Mouse (Mus musculus) heart, embryonic 16.5 days (tissue): Measurements from ENCODE around the gene Lgr6. TPM values are rescaled to one million over a fixed set of nuclear protein-coding genes. Genes with fewer than 3 reads are reported as not detected.

Experiments used
- ATAC-seq: fragments of 200-750 bp; cut with Nextera tagmentation; replicated peaks from 2 replicates; pipeline ENCODE4 v1.8.0; 2017; ENCODE audit warnings: moderate number of reproducible peaks; ENCODE audit not compliant: insufficient read depth, low FRiP score; ENCODE audit errors: extremely low read depth
- H3K27ac ChIP-seq: fragments of 300-500 bp; sonication (generic); 2 replicates; pipeline ENCODE4 v1.5.1; 2014; ENCODE audit warnings: mild to moderate bottlenecking, low read length, control low read depth, moderate library complexity
- H3K27me3 ChIP-seq: fragments of 300-500 bp; sonication (generic); 2 replicates; pipeline ENCODE4 v1.6.1; 2014; ENCODE audit warnings: low read length, mixed read lengths; ENCODE audit not compliant: control insufficient read depth, insufficient read depth
- H3K36me3 ChIP-seq: fragments of 300-500 bp; sonication (generic); 2 replicates; pipeline ENCODE4 v1.6.1; 2014; ENCODE audit not compliant: control insufficient read depth, insufficient read depth
- H3K4me1 ChIP-seq: fragments of 300-500 bp; sonication (generic); 2 replicates; pipeline ENCODE4 v1.6.1; 2014; ENCODE audit warnings: low read length, mixed read lengths; ENCODE audit not compliant: control insufficient read depth, insufficient read depth
- H3K4me2 ChIP-seq: fragments of 300-500 bp; sonication (generic); 2 replicates; pipeline ENCODE4 v1.6.1; 2014; ENCODE audit warnings: low read depth, mild to moderate bottlenecking, control low read depth, low read length
- H3K4me3 ChIP-seq: fragments of 300-500 bp; sonication (generic); 2 replicates; pipeline ENCODE4 v1.5.1; 2014; ENCODE audit warnings: mild to moderate bottlenecking, control low read depth, low read length
- H3K9ac ChIP-seq: fragments of 300-500 bp; sonication (generic); 2 replicates; pipeline ENCODE4 v1.6.1; 2014; ENCODE audit warnings: low read length, control low read depth
- H3K9me3 ChIP-seq: fragments of 300-500 bp; sonication (generic); replicated peaks from 2 replicates; pipeline ENCODE4 v1.6.1; 2016; ENCODE audit warnings: low read length; ENCODE audit not compliant: control insufficient read depth
- WGBS: fragments of 180-500 bp; shearing (Covaris S2); extraction: QIAGEN DNeasy Blood & Tissue Kit; methylation state at CpG from one replicate; pipeline ENCODE4 v1.1.7; 2014; 5-methylcytosine and 5-hydroxymethylcytosine counted together
- polyA plus RNA-seq: library from polyadenylated mRNA; unstranded; fragments of >200 nt; fragmentation: Nextera tagmentation; extraction: Ambion mirVana; gene quantifications from 2 replicates; pipeline ENCODE4 v1.2.1, GENCODE M21; 2015

Lgr6 gene
- polyA plus RNA-seq, result 2.5 and 4.6 TPM in 2 replicates

GRCm38 (mm10) chr1:135105124-135105523, at the start of gene Lgr6:
TSS of gene Lgr6 (minus strand) at chr1:135105276.
- Histone ChIP-seq H3K9me3 (no peaks in the 10 kb centered on the region), H3K9ac (peak within 1 kb of the TSS; percentile 57), H3K4me2 (peak within 1 kb of the TSS; percentile 76), H3K27me3 (peaks cover 54% of the 10 kb centered on the region), H3K4me3 (peak within 1 kb of the TSS; percentile 58), H3K36me3 (no peaks in the 10 kb centered on the region), H3K27ac (no peak within 1 kb of the TSS), H3K4me1 (peaks cover 9% of the 10 kb centered on the region)
- no peak; the same call in 1 of the 2 replicates for ATAC-seq
- WGBS, result under 1% methylated on average over 34 of the region's 40 CpGs

GRCm38 (mm10) chr1:135154411-135154959, 49.4 kb upstream of the Lgr6 start:
- Histone ChIP-seq H3K4me3 (peak overlapping the region; percentile 30), H3K27me3 (peaks cover 20% of the 10 kb centered on the region), H3K9me3 (no peaks in the 10 kb centered on the region), H3K36me3 (peaks cover 12% of the 10 kb centered on the region; the same call in 1 of the 2 replicates), H3K4me1 (peaks cover 26% of the 10 kb centered on the region), H3K9ac (no peak overlapping the region), H3K27ac (peak overlapping the region; percentile 62), H3K4me2 (peak overlapping the region; percentile 51)
- ATAC-seq, result peak; percentile 56
- WGBS, result 5% methylated on average over 14 of the region's 14 CpGs

GRCm38 (mm10) chr1:135154011-135154410, 48.9 kb upstream of the Lgr6 start:
- H3K36me3 ChIP-seq, result peaks cover 12% of the 10 kb centered on the region; the same call in 1 of the 2 replicates
- H3K4me2 ChIP-seq, result peak overlapping the region; percentile 41
- H3K27ac ChIP-seq, result 0 out of 2 replicates have a peak overlapping the region, but pooled peaks have one; percentile 7
- H3K4me1 ChIP-seq, result peaks cover 26% of the 10 kb centered on the region
- H3K27me3 ChIP-seq, result peaks cover 15% of the 10 kb centered on the region
- WGBS, result 25% methylated on average over 13 of the region's 13 CpGs
- H3K9me3 ChIP-seq, result no peaks in the 10 kb centered on the region
- no peak overlapping the region for H3K4me3 ChIP-seq
- 0 out of 2 replicates have a peak, but pooled peaks have one; percentile 1 for ATAC-seq
- H3K9ac ChIP-seq, result no peak overlapping the region

GRCm38 (mm10) chr1:135148996-135149395, 43.9 kb upstream of the Lgr6 start:
- H3K36me3 ChIP-seq, result peaks cover 4% of the 10 kb centered on the region; the same call in 1 of the 2 replicates
- peaks cover 10% of the 10 kb centered on the region for H3K27me3 ChIP-seq
- no peaks in the 10 kb centered on the region for H3K9me3 ChIP-seq
- WGBS, result 71% methylated on average over 5 of the region's 5 CpGs
- no peak overlapping the region for H3K9ac ChIP-seq
- H3K4me2 ChIP-seq, result no peak overlapping the region
- no peak overlapping the region for H3K27ac ChIP-seq
- peaks cover 17% of the 10 kb centered on the region for H3K4me1 ChIP-seq
- ATAC-seq, result no peak
- no peak overlapping the region for H3K4me3 ChIP-seq

GRCm38 (mm10) chr1:135148476-135148875, 43.4 kb upstream of the Lgr6 start:
- no peak overlapping the region for H3K9ac ChIP-seq
- no peak for ATAC-seq
- H3K4me2 ChIP-seq, result peak overlapping the region; percentile 88
- peak overlapping the region; percentile 97; the same call in 1 of the 2 replicates for H3K4me3 ChIP-seq
- no peak overlapping the region; the same call in 1 of the 2 replicates for H3K27ac ChIP-seq
- peaks cover 15% of the 10 kb centered on the region for H3K27me3 ChIP-seq
- peaks cover 15% of the 10 kb centered on the region for H3K4me1 ChIP-seq
- H3K36me3 ChIP-seq, result peaks cover 4% of the 10 kb centered on the region; the same call in 1 of the 2 replicates
- WGBS, result 70% methylated on average over 4 of the region's 4 CpGs
- H3K9me3 ChIP-seq, result no peaks in the 10 kb centered on the region

GRCm38 (mm10) chr1:135147702-135148058, 42.6 kb upstream of the Lgr6 start:
- 9% methylated on average over 7 of the region's 7 CpGs for WGBS
- peak overlapping the region; percentile 97 for H3K9ac ChIP-seq
- no peak; the same call in 1 of the 2 replicates for ATAC-seq
- H3K9me3 ChIP-seq, result no peaks in the 10 kb centered on the region
- H3K36me3 ChIP-seq, result peaks cover 4% of the 10 kb centered on the region; the same call in 1 of the 2 replicates
- peak overlapping the region; percentile 97 for H3K4me3 ChIP-seq
- peaks cover 15% of the 10 kb centered on the region for H3K4me1 ChIP-seq
- H3K27me3 ChIP-seq, result peaks cover 22% of the 10 kb centered on the region
- peak overlapping the region; percentile 89 for H3K27ac ChIP-seq
- H3K4me2 ChIP-seq, result peak overlapping the region; percentile 88

- Histone ChIP-seq H3K4me1 (peaks cover 15% of the 10 kb centered on the region), H3K27me3 (peaks cover 22% of the 10 kb centered on the region), H3K36me3 (peaks cover under 1% of the 10 kb centered on the region; the same call in 1 of the 2 replicates), H3K4me2 (peak overlapping the region; percentile 88), H3K9ac (peak overlapping the region; percentile 97), H3K27ac (peak overlapping the region; percentile 89), H3K4me3 (peak overlapping the region; percentile 97), H3K9me3 (no peaks in the 10 kb centered on the region)
- WGBS, result under 1% methylated on average over 69 of the region's 69 CpGs
- peak; percentile 77 for ATAC-seq
Observed at GRCm38 (mm10) chr1:135146946-135147701, 42.0 kb upstream of the Lgr6 start.

- H3K4me1 ChIP-seq, result peaks cover 15% of the 10 kb centered on the region
- no peaks in the 10 kb centered on the region for H3K9me3 ChIP-seq
- WGBS, result under 1% methylated on average over 66 of the region's 78 CpGs
- H3K27me3 ChIP-seq, result peaks cover 26% of the 10 kb centered on the region
- peak within 1 kb of the TSS; percentile 88 for H3K4me2 ChIP-seq
- peak within 1 kb of the TSS; percentile 89 for H3K27ac ChIP-seq
- ATAC-seq, result peak; percentile 79
- H3K36me3 ChIP-seq, result no peaks in the 10 kb centered on the region
- H3K4me3 ChIP-seq, result peak within 1 kb of the TSS; percentile 97
- H3K9ac ChIP-seq, result peak within 1 kb of the TSS; percentile 97
Observed at GRCm38 (mm10) chr1:135146077-135146945, 41.2 kb upstream of the Lgr6 start, which contains the start of gene Arl8a. TSS of gene Arl8a (plus strand) at chr1:135146824.
